Mouse (Mus musculus) inflammation-experienced regulatory T-cells, adult 6 months (primary cell): ENCODE measurements around the gene C3ar1. TPM values are rescaled to one million over a fixed set of nuclear protein-coding genes. Genes with fewer than 3 reads are reported as not detected.

ENCODE experiments used
- ATAC-seq: one replicate; pipeline ENCODE4 v1.8.0; 2017
- polyA plus RNA-seq, 3 experiments: library from polyadenylated mRNA; unstranded; fragments of 100-300 nt; shearing (Covaris generic); gene quantifications; one replicate each; pipeline ENCODE4 v1.2.1; 2017

C3ar1 gene
- under 1 TPM; 0.24 to 0.46 (median 0.38) TPM for polyA plus RNA-seq

DNA sequence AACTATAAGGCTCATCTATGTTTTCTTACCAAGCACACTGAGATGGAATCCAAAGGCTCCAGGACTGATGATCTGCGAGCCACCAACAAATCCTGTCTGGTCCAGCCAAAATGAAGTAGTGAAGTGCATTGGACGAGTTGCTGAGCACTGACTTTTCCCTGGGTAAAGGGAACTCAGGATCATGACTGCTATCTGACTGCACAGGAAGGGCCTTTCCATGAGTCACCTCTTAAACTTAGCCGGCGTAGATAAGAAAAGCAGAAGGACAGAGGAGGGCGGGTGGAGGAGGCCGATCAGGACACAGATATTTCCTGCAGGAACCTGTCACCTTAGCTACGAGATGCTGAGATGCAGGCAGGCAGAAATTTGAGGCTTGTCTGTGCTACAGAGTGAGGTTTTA, at the start of gene C3ar1:
Gene C3ar1, minus strand, starts transcription at position 207 of the 400 bp plus-strand sequence.
- no peak for ATAC-seq

DNA sequence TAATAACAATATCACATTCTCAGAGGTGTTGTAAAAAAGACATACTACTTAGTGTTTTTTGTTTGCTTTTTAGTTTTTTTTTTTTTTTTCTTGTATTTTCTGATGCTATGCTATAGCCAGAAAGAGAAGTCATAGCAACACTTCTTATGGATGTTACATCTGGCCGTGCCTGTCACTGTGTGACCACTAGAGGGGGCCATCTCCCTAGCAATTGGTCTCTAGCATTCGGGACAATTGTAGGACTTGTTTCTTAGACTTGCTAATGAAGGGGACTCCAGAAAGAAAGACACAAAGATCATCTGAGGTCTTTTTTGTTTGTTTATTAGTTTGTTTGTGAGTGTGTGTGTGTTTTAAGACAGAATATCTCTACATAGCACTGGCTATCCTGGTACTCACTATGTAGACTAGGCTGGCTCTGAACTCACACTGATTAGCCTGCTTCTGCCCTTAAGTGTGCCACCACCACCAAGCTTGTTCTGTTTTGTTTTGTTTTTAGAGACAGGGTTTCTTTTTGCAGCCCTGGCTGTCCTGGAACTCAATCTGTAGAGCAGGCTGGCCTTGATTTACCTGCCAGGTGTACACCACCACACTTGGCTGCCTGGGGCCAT, 36.6 kb upstream of the C3ar1 start:
- peak; percentile 65 for ATAC-seq

- ATAC-seq = no peak
Measured at GRCm38 (mm10) chr6:122889599-122889998, 33.6 kb upstream of the C3ar1 start.

DNA sequence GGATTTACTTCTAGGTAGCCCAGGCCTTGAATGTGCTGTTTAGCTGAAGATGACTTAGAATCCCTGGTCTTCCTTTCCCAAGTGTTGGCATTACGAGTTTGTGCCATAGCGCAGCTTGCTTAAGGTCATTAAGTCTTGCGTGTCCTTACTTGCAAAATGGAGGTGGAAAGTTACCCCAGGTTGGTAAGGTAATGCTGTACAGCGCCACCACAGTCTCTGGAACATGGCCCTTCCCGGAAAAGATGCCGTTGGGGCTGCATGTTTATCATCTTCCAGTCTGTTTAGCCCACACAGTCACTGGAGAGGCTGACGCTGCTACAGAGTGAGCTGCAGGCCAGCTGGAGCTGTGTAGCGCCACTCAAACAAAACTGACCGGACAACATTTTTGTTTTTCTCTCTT, 27.6 kb upstream of the C3ar1 start:
- ATAC-seq = no peak

- ATAC-seq = no peak
Measured at GRCm38 (mm10) chr6:122881287-122881686, 25.3 kb upstream of the C3ar1 start.

DNA sequence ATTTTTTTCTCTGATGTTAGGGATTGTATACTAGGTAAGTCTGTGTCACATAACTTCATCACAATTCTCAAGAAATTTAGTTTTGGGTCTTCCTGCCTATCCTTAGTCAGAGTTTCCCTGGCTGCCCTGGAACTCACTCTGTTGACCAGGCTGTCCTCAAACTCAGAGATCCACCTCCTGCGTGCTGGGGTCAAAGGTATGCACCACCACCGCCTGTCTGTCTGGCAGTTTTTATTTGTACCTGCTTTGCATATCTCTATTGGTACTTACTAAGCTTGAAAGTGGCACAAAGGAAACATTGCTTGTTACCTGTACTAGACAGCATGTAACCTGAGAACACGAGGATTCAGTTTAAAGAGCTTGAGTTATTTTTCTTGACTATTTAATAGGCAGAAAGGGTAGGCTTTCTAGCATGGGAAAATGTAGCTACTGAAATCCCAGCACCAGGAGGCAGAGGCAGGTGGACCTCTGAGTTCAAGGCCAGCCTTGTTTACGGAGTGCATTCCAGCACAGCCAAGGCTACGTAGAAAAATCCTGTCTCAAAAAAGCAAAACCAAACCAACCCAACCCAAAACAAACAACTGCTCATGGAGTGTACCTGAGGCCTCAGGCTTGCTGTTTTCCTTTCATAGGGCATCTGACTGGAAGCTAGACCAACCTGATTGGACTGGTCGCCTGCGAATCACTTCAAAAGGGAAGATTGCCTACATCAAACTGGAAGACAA, 24.0 kb upstream of the C3ar1 start:
- no peak for ATAC-seq

- ATAC-seq = no peak
Measured at GRCm38 (mm10) chr6:122879141-122879735, 23.3 kb upstream of the C3ar1 start.

- peak; percentile 40 for ATAC-seq
Measured at GRCm38 (mm10) chr6:122874720-122875389, 18.9 kb upstream of the C3ar1 start.

DNA sequence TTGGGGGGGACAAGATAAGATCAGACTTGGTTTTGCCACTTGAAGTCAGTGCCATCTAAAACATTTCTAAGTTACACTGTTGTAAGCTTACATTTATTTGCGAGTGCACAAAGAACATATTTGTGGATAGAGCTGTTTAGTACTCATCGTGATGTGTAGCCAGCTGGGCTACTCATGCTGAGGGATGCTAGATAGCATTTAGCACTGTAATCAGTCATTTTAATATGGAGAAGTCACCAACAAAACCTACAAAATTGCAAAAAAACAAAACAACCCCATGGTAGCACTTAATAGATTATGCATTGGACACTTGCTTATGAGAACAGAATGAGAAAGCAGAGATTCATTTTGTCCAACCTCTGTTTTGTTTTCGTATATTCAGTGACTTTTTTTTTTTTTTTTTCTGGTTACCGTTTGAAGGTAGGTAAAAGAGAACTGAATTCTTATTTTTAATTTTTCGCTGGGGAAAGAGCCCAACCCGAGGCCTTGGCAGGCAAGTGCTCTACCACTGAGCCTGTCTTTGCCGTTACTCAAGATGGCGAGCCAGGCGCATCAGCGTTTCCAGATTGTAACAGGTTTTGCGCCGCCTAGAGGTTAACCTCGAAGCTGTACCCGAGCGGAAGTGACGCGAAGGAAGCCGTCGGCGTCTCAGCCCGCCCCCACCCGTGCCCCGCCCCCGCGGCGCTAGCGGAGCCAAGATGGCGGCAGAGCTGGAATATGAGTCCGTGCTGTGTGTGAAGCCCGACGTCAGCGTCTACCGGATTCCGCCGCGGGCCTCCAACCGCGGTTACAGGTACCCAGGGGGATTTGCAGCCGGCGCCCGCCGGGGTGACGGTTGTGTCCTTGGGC, 18.1 kb upstream of the C3ar1 start, which contains the start of gene Necap1:
Gene Necap1, plus strand, starts transcription at position 604 of the 849 bp plus-strand sequence.
- peak; percentile 90 for ATAC-seq

- peak; percentile 51 for ATAC-seq
Measured at GRCm38 (mm10) chr6:122872800-122873199, 16.8 kb upstream of the C3ar1 start.

GRCm38 (mm10) chr6:122869846-122870245, 13.9 kb upstream of the C3ar1 start:
- ATAC-seq = no peak

- no peak for ATAC-seq
Measured at GRCm38 (mm10) chr6:122867914-122868313, 12.0 kb upstream of the C3ar1 start.

GRCm38 (mm10) chr6:122862871-122863270, 6.9 kb upstream of the C3ar1 start:
- ATAC-seq = no peak

- ATAC-seq = no peak
Measured at GRCm38 (mm10) chr6:122862434-122862833, 6.5 kb upstream of the C3ar1 start.

DNA sequence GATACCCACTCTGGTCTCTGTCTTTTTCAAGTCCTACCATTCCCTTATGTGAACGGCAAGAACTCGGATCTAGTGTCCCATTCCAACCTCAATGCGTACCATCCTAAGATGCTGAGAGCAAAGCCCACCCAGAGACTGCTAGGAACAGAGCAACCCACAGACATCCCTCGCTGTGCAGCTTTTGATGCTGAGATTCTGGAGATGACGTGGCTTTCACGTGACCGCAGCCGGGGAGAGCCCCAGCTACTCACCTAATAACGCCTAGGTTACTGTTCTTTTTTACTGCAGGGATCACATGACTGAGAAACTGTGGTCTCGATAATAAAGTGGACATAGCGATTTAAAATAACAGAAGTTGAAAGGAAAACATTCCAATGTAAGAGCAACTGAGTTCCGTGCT, 1.4 kb downstream of the C3ar1 start:
- ATAC-seq = no peak

DNA sequence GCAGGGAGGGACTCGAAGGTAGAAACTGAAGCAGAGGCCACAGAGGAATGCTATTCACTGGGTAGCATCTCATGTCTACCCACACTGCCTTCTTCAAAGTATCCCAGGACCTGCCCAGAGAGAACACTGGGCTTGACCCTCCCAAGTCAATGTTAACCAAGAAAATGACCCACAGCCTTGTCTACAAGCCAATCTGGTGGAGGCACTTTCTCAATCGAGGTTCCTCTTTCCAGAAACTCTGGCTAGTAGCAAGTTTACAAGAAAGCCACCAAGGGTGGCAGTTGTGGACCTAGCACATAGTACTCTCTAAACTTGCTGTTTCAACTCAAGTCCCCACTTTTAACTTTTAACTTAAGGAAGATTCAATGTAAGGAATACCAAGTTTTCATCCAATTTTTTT, 3.3 kb downstream of the C3ar1 start:
- ATAC-seq = no peak

GRCm38 (mm10) chr6:122843759-122844158, 12.2 kb downstream of the C3ar1 start:
- no peak for ATAC-seq

- ATAC-seq = no peak
Measured at GRCm38 (mm10) chr6:122837539-122837938, 18.4 kb downstream of the C3ar1 start.

- no peak for ATAC-seq
Measured at GRCm38 (mm10) chr6:122836974-122837373, 19.0 kb downstream of the C3ar1 start.

GRCm38 (mm10) chr6:122834365-122834764, 21.6 kb downstream of the C3ar1 start:
- ATAC-seq = peak; percentile 86

DNA sequence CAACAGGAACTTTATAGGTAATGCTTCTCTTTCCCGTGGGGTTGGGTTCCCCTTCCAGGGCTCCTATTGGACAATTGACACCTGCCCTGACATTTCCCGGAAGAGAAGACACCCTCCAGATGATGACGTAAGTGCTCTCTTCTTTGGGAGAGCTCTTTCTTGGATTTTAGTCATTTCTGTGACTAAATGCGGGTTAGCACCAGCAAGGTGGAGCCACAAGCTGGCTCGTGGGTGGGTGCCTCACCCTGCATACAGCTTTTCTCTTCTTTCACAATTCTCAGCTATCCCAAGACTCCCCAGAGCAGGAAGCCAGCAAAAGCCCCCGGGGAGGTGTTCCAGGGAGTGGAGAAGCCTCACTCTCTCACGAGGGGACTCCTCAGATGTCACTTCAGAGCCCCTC, 23.1 kb downstream of the C3ar1 start:
- ATAC-seq = no peak

GRCm38 (mm10) chr6:122828086-122828485, 27.9 kb downstream of the C3ar1 start:
- ATAC-seq = no peak
